Comparison of ENCODE assay signal across 8 mouse cellular contexts in the genomic region with DNA sequence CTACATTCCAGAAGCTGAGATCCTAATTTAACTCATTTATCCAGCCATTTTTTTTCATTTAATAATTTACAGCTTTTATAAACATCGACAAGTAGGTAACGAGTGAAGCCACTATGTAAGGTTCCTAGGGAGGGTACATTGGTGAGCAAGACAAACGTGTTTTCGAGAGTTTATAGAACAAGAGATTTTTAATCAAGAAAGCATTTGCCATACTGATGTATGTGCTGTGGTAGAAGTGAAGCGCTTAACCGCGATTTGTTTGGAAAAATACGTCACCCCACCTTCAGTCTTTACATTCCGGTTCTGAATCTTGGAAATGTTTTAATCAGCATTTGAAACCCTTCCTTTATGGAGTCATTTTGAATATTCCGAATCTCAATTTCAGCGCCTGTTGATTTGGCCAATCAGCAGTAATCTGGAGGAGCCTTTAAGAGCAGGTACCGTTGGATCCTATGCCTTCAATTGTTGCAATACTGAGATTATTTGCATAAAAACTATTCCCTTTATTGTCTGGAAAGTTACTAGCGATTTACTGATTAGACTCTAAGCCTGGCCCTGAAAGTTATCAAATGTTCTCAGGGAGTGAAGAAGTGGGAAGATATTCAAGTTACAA. TPM values are rescaled to one million over a fixed set of nuclear protein-coding genes. Genes with fewer than 3 reads are reported as not detected.
DNase-seq lines count a peak whose midpoint lies in the region; ATAC-seq and TF ChIP-seq lines count a peak whose summit lies in the region.

No protein-coding gene starts in this region.

- no peaks in the 10 kb centered on the region for H3K27me3 ChIP-seq in heart, embryonic 16.5 days (ENCODE audit: control insufficient read depth, insufficient read depth, low read length)
- H3K27me3 ChIP-seq in midbrain, embryonic 10.5 days (ENCODE audit: low read depth, poor library complexity, severe bottlenecking): no peaks in the 10 kb centered on the region

- peak overlapping the region; percentile 96 for H3K9ac ChIP-seq in heart, embryonic 16.5 days (ENCODE audit: low read length)

- peak overlapping the region; percentile 59 for H3K4me3 ChIP-seq in lung, adult 2 months (replicated peaks; ENCODE audit: extremely low read depth, low read depth, low read length)
- peak overlapping the region; percentile 84 for H3K4me3 ChIP-seq in brown adipose tissue, adult 24 weeks (ENCODE audit: insufficient read depth, low read depth, low read length)
- H3K4me3 ChIP-seq in heart, embryonic 16.5 days (ENCODE audit: low read length): peak overlapping the region; percentile 94
- H3K4me3 ChIP-seq in midbrain, embryonic 10.5 days: peak overlapping the region; percentile 82

- H3K36me3 ChIP-seq in heart, embryonic 16.5 days (ENCODE audit: control insufficient read depth, insufficient read depth): 0 out of 2 replicates have a peak, but pooled peaks cover 2% of the 10 kb centered on the region
- H3K36me3 ChIP-seq in midbrain, embryonic 10.5 days: peaks cover 39% of the 10 kb centered on the region

- H3K27ac ChIP-seq in brown adipose tissue, adult 24 weeks (replicated peaks; ENCODE audit: low read depth, low read length): no peak overlapping the region
- H3K27ac ChIP-seq in heart, embryonic 16.5 days (ENCODE audit: low read length): peak overlapping the region; percentile 89
- H3K27ac ChIP-seq in midbrain, embryonic 10.5 days (replicated peaks): peak overlapping the region; percentile 96

- TF ChIP-seq CTCF in lung, adult 2 months (IDR thresholded peaks at IDR 0.05; ENCODE audit: insufficient read depth, low read length): no peak

- WGBS in lung, adult 2 months: 9% methylated on average over 13 of the region's 13 CpGs
- 3% methylated on average over 13 of the region's 13 CpGs for WGBS in heart, embryonic 16.5 days
- WGBS in midbrain, embryonic 10.5 days: 5% methylated on average over 13 of the region's 13 CpGs

- DNase-seq in lung, adult 2 months: no peak
- no peak for DNase-seq in lung, postnatal 14 days
- DNase-seq in midbrain, embryonic 10.5 days (ENCODE audit: low spot score): no peak
- DNase-seq in cerebellum, adult 9-11 months: no peak
- DNase-seq in layer of hippocampus, postnatal 25 days (ENCODE audit: extremely low spot score in 1 of 2, low spot score in 1 of 2): no peak
- DNase-seq in ovary, postnatal 14 days (ENCODE audit: low spot score): no peak

- H3K9me3 ChIP-seq in heart, embryonic 16.5 days (replicated peaks; ENCODE audit: control insufficient read depth, low read length): no peaks in the 10 kb centered on the region
- H3K9me3 ChIP-seq in midbrain, embryonic 10.5 days (replicated peaks): no peaks in the 10 kb centered on the region

- peaks cover 6% of the 10 kb centered on the region for H3K4me1 ChIP-seq in lung, adult 2 months (ENCODE audit: control insufficient read depth, insufficient read depth, low read length)
- peaks cover 2% of the 10 kb centered on the region; the same call in 1 of the 2 replicates for H3K4me1 ChIP-seq in brown adipose tissue, adult 24 weeks (ENCODE audit: control insufficient read depth, insufficient read depth, insufficient read length, low read length)
- H3K4me1 ChIP-seq in heart, embryonic 16.5 days (ENCODE audit: control insufficient read depth, insufficient read depth, low read length): peaks cover 20% of the 10 kb centered on the region
- H3K4me1 ChIP-seq in midbrain, embryonic 10.5 days: peaks cover 14% of the 10 kb centered on the region

- no peak for TF ChIP-seq POLR2A in lung, adult 2 months (IDR thresholded peaks at IDR 0.05; ENCODE audit: borderline replicate concordance, extremely low read depth, low read depth, low read length)

- peak overlapping the region; percentile 75 for H3K4me2 ChIP-seq in heart, embryonic 16.5 days (ENCODE audit: low read depth, low read length)

- no peak for ATAC-seq in heart, embryonic 16.5 days (replicated peaks; ENCODE audit: extremely low read depth, insufficient read depth, low FRiP score)

RNA-seq across cellular contexts. Expression of gene Ttll4, which starts 0.8 kb away (rescaled TPM):
- polyA plus RNA-seq in lung, adult 2 months (2012; rRNA removed): 13.7 and 16.1 TPM in 2 replicates
- polyA plus RNA-seq in brown adipose tissue, adult 24 weeks (2012; ENCODE audit: insufficient read depth, insufficient read length, missing spikeins): 6.2 and 9.6 TPM in 2 replicates
- polyA plus RNA-seq in heart, embryonic 16.5 days (2015; fragmentation: Nextera tagmentation; extraction: Ambion mirVana): 7.1 and 10.3 TPM in 2 replicates
- polyA plus RNA-seq in midbrain, embryonic 10.5 days (2016; fragmentation: Nextera tagmentation; extraction: Ambion mirVana): 42.6 and 43.6 TPM in 2 replicates
- total RNA-seq in layer of hippocampus, postnatal 25 days (2021): 10 to 100 TPM; 20.3 to 26.7 TPM

RNA-seq across cellular contexts. Expression of gene Cyp27a1, which starts 51.0 kb away (rescaled TPM):
- polyA plus RNA-seq in lung, adult 2 months (2012; rRNA removed): 16.9 and 25.4 TPM in 2 replicates
- polyA plus RNA-seq in brown adipose tissue, adult 24 weeks (2012; ENCODE audit: insufficient read depth, insufficient read length, missing spikeins): 40.2 and 90.5 TPM in 2 replicates
- polyA plus RNA-seq in heart, embryonic 16.5 days (2015; fragmentation: Nextera tagmentation; extraction: Ambion mirVana): 12.4 and 13.3 TPM in 2 replicates
- polyA plus RNA-seq in midbrain, embryonic 10.5 days (2016; fragmentation: Nextera tagmentation; extraction: Ambion mirVana): 6.7 and 6.9 TPM in 2 replicates
- total RNA-seq in layer of hippocampus, postnatal 25 days (2021): 1 to 10 TPM; 2.5 to 2.9 TPM
